Mouse (Mus musculus): Measurements from ENCODE around the gene Ints7. TPM values are rescaled to one million over a fixed set of nuclear protein-coding genes. Genes with fewer than 3 reads are reported as not detected.

The Ints7 gene
- polyA plus RNA-seq (2015; fragmentation: Nextera tagmentation; extraction: Ambion mirVana) = 66.0 and 66.2 TPM in 2 replicates

DNA sequence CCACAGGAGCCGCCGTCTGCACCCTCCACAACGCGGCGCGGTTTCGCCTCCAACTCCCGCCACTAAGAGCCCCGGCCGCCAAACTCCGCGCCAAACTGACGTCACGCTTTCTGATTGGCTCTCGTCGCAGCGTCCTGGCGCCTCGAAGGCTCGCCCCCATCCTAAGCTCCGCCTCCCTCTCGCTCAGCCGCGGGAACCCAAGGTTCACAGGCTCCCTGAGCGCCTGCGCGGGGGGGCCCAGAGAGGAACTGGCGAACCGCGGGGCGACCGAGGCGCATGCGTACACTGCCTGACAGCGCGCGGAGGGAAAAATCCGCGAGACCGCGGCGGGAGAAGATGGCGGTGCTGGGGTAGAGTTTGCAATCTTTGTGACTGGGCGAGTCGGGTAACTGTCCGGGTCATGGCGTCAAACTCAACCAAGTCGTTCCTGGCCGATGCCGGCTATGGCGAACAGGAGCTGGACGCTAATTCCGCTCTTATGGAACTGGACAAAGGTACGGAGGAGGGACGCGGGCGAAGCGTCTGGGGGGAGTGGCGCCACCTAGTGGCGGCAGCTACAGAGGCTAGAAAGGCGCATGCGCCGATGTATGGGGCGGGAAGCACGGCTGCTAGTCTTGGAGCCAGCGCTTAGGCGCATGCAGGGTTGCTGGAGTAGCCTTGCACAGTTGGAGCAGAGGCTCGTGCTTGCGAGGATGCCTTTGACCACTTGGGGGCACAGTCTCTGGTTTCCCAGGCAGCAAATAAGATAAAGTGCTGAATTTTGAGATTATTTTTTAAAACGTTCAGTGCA is at the start of gene Ints7, which contains the start of gene Dtl:
TSS of gene Ints7 (plus strand) at position 179 of the 790 bp plus-strand sequence.
TSS of gene Dtl (minus strand) at position 87 of the 790 bp plus-strand sequence.
- Histone ChIP-seq H3K36me3 (peaks cover 13% of the 10 kb centered on the region), H3K27me3 (no peaks in the 10 kb centered on the region), H3K27ac (peak within 1 kb of the TSS; percentile 95), H3K9me3 (no peaks in the 10 kb centered on the region), H3K9ac (peak within 1 kb of the TSS; percentile 86), H3K4me2 (peak within 1 kb of the TSS; percentile 74), H3K4me1 (peaks cover 26% of the 10 kb centered on the region), H3K4me3 (peak within 1 kb of the TSS; percentile 90)
- ATAC-seq (ENCODE audit: insufficient number of reproducible peaks, insufficient read depth, low FRiP score, low TSS enrichment, low read depth) = peak; percentile 98
- WGBS = under 1% methylated on average over 70 of the region's 70 CpGs

DNA sequence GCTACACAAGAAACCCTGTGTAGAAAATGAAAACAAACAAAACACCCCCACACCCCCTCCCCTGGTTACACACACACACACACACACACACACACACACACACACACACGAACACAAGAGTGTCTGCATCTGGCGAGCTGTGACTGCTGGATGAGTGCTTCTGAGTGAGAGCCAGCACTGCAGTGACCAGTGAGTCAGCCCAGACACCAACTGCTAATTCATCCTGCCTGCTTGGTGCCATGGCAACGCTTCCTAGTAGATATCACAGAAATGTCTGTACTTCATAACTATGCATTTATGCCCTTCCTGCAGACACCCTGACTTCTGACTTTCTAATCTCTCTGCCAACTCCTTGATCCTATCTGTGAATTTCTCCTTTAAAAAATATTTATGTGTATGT is 48.3 kb upstream of the Ints7 start:
- WGBS = 78% methylated on average over 3 of the region's 3 CpGs
- Histone ChIP-seq H3K27ac (no peak overlapping the region), H3K9me3 (no peaks in the 10 kb centered on the region), H3K36me3 (no peaks in the 10 kb centered on the region), H3K9ac (no peak overlapping the region), H3K27me3 (no peaks in the 10 kb centered on the region), H3K4me3 (no peak overlapping the region), H3K4me1 (peaks cover 7% of the 10 kb centered on the region), H3K4me2 (no peak overlapping the region)
- no peak for ATAC-seq (ENCODE audit: insufficient number of reproducible peaks, insufficient read depth, low FRiP score, low TSS enrichment, low read depth)

DNA sequence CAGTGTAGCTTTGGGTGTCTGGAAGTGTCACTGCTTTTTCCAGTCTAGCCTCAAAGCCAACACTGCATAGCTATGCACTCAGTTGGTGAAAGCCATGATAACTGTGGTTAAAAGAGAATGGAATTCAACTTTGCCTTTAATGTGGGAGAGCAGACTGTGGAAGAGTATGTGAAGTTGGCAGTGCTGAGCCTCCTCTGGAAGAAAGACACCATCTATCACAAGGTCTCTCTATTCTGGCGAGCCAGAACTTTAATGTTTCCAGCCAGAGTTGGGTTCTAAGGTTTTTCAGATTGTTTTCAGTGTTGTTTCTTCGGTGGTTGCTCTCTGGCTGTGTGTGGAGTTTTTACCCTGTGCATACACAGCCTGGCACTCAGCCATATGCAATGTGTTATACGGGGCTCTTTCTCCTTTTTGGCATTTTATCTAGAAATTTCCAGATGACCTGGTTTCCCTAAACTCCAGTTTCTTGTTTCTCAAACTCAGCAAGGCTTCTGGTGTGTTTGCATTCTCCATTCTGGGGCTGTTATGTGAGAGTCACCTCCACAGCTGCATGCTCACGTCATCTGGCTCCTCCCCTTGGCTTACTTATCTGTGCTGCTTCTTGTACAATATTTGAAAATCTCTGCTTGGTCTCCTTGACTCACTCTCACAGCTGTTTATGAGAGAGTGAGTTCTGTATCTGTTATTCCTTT is 47.4 kb upstream of the Ints7 start:
- H3K9ac ChIP-seq = no peak overlapping the region
- H3K4me1 ChIP-seq = peaks cover 7% of the 10 kb centered on the region
- peak overlapping the region; percentile 23 for H3K27ac ChIP-seq
- no peaks in the 10 kb centered on the region for H3K36me3 ChIP-seq
- 39% methylated on average over 4 of the region's 4 CpGs for WGBS
- no peak for ATAC-seq (ENCODE audit: insufficient number of reproducible peaks, insufficient read depth, low FRiP score, low TSS enrichment, low read depth)
- H3K4me3 ChIP-seq = no peak overlapping the region
- H3K9me3 ChIP-seq = no peaks in the 10 kb centered on the region
- H3K27me3 ChIP-seq = no peaks in the 10 kb centered on the region
- no peak overlapping the region for H3K4me2 ChIP-seq

DNA sequence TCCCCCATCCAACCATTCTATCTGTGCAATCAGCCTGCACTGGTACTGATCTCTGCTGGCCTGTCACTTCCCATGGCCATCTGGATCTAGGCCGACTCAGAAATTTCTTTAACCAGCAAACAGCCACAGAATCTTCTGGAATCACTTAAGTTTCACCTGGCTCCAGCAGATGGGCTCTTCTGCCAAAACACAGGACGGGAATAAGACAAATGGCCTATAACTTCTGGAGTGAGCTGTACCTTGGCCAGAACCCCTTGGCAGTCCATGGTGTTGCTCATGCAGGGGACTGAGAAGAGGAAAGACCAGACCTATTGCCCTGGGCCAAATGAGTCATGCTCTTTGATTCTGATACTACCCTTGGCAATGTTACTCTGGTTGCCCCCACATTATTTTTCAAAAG is 46.0 kb upstream of the Ints7 start:
- Histone ChIP-seq H3K4me1 (peaks cover 7% of the 10 kb centered on the region), H3K4me3 (no peak overlapping the region), H3K36me3 (no peaks in the 10 kb centered on the region), H3K27me3 (no peaks in the 10 kb centered on the region), H3K27ac (no peak overlapping the region), H3K4me2 (no peak overlapping the region), H3K9ac (no peak overlapping the region), H3K9me3 (no peaks in the 10 kb centered on the region)
- WGBS = 42% methylated on average over 2 of the region's 2 CpGs
- no peak for ATAC-seq (ENCODE audit: insufficient number of reproducible peaks, insufficient read depth, low FRiP score, low TSS enrichment, low read depth)

DNA sequence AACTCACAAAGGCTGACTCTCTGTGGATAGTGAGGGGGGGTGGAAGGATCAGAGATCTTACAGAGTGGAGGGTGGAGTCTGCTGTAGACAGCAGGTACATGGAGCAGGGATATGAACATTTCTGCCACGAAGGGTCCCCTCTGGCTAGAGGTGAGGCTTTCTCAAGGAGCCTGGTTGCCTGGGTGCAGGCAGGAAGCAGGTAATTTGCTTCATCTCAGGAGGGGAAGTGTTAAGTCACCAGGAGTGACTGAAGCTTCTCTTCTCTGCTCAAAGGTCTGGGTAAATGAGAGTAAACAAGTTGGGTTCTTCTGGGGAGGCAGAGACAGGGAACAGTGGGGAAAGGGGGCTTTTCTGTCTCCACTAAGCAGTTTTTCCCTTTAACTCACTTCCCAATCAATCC is 44.4 kb upstream of the Ints7 start:
- no peak overlapping the region for H3K9ac ChIP-seq
- H3K9me3 ChIP-seq = no peaks in the 10 kb centered on the region
- no peak for ATAC-seq (ENCODE audit: insufficient number of reproducible peaks, insufficient read depth, low FRiP score, low TSS enrichment, low read depth)
- peaks cover 7% of the 10 kb centered on the region for H3K4me1 ChIP-seq
- 56% methylated on average over 1 of the region's 1 CpGs for WGBS
- no peak overlapping the region for H3K4me2 ChIP-seq
- H3K27me3 ChIP-seq = no peaks in the 10 kb centered on the region
- H3K27ac ChIP-seq = no peak overlapping the region
- H3K36me3 ChIP-seq = 0 out of 2 replicates have a peak, but pooled peaks cover 2% of the 10 kb centered on the region
- H3K4me3 ChIP-seq = no peak overlapping the region

DNA sequence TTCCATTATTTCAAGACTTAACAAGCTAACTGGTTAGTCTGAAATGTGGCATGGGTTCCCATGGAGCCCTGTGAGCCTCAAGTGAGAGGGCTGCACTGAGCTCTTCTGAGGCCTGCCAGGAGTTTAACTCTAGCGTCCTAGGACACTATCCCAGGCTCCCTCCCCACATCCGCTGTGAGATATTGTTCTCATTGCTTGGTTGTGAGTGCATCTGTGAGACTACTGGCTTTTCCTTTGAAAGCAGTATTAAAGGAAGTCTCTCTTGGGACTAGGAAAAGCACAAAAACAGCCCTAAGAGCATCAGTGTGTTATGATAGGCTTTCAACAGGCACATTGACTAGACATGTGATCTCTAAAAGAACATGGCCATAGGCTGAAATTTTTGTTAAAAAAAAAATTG is 40.5 kb upstream of the Ints7 start:
- H3K9me3 ChIP-seq = no peaks in the 10 kb centered on the region
- H3K27ac ChIP-seq = no peak overlapping the region
- 63% methylated on average over 2 of the region's 2 CpGs for WGBS
- no peak overlapping the region for H3K4me2 ChIP-seq
- H3K4me1 ChIP-seq = no peaks in the 10 kb centered on the region
- no peak overlapping the region for H3K4me3 ChIP-seq
- H3K9ac ChIP-seq = no peak overlapping the region
- H3K36me3 ChIP-seq = peaks cover 25% of the 10 kb centered on the region; the same call in 1 of the 2 replicates
- H3K27me3 ChIP-seq = no peaks in the 10 kb centered on the region
- ATAC-seq (ENCODE audit: insufficient number of reproducible peaks, insufficient read depth, low FRiP score, low TSS enrichment, low read depth) = no peak

DNA sequence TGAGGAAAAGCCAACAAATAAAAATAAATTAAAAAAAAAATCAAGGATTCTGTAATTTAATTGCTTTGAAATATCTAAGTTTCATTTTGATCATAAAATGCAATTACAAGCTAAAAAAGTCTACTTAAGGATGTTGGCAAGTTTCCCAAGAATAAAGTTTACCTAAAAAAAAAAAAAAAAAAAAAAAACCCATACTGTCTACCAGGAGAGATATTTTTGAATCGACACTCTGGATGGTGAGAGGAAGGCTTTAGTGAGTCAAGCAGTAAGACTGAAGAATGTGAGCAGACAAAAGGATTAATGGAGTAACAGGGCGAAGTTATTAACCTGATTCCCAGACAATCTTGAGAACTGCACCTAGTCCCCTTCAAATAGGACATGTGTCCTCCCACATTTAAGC is 35.1 kb upstream of the Ints7 start:
- H3K36me3 ChIP-seq = peaks cover 67% of the 10 kb centered on the region
- WGBS = 80% methylated on average over 2 of the region's 2 CpGs

DNA sequence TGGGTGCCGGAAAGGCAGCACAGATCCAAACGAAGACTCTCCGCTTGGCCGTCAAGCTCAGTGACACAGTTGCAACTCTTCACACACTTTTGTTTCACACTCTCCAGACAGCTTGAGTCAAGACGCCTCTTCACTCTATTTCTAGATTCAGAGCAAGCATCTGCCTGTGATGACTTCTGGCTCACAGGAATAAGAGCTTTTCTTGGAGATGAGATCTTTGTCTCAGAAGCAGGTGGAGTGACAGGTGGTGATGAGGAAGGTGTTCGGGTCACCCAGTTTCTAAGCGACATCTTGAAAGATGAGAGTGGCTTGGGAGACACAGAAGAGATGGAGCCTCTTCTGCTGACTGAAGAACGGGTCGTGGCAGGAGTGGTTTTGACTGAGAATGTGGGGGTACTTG is 34.4 kb upstream of the Ints7 start:
- 90% methylated on average over 9 of the region's 9 CpGs for WGBS
- Histone ChIP-seq H3K36me3 (peaks cover 73% of the 10 kb centered on the region), H3K27ac (no peak overlapping the region), H3K9me3 (no peaks in the 10 kb centered on the region), H3K9ac (no peak overlapping the region), H3K4me2 (no peak overlapping the region), H3K4me1 (no peaks in the 10 kb centered on the region), H3K4me3 (no peak overlapping the region), H3K27me3 (no peaks in the 10 kb centered on the region)
- ATAC-seq (ENCODE audit: insufficient number of reproducible peaks, insufficient read depth, low FRiP score, low TSS enrichment, low read depth) = no peak

More for the DNA sequence above, 35.1 kb upstream of the Ints7 start:
- no peak overlapping the region for H3K4me3 ChIP-seq
- ATAC-seq (ENCODE audit: insufficient number of reproducible peaks, insufficient read depth, low FRiP score, low TSS enrichment, low read depth) = no peak
- no peaks in the 10 kb centered on the region for H3K9me3 ChIP-seq
- no peaks in the 10 kb centered on the region for H3K27me3 ChIP-seq
- H3K4me2 ChIP-seq = no peak overlapping the region
- H3K9ac ChIP-seq = no peak overlapping the region
- H3K4me1 ChIP-seq = no peaks in the 10 kb centered on the region
- no peak overlapping the region for H3K27ac ChIP-seq

DNA sequence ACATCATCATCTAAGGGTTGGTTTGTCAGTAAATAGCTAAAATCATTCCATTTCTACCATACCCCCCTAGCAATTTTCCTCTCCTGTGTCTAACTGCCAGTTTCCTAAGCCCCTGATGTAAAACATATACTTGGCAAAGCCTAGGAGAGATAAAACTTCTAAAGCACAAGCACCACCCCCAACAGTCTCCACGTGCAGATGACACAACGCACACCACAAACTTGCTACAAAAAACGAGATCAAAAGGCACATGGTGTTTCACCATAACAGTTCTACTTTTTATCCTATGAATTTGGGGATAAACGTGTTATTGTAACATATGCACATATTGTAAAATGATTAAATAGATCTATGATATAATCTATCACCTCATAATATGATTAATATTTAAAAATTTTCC is 33.8 kb upstream of the Ints7 start:
- H3K27me3 ChIP-seq = no peaks in the 10 kb centered on the region
- no peak overlapping the region for H3K4me3 ChIP-seq
- peaks cover 72% of the 10 kb centered on the region for H3K36me3 ChIP-seq
- no peaks in the 10 kb centered on the region for H3K4me1 ChIP-seq
- H3K4me2 ChIP-seq = no peak overlapping the region
- H3K9ac ChIP-seq = no peak overlapping the region
- no peaks in the 10 kb centered on the region for H3K9me3 ChIP-seq
- no peak overlapping the region for H3K27ac ChIP-seq
- ATAC-seq (ENCODE audit: insufficient number of reproducible peaks, insufficient read depth, low FRiP score, low TSS enrichment, low read depth) = no peak
- 80% methylated on average over 4 of the region's 4 CpGs for WGBS

DNA sequence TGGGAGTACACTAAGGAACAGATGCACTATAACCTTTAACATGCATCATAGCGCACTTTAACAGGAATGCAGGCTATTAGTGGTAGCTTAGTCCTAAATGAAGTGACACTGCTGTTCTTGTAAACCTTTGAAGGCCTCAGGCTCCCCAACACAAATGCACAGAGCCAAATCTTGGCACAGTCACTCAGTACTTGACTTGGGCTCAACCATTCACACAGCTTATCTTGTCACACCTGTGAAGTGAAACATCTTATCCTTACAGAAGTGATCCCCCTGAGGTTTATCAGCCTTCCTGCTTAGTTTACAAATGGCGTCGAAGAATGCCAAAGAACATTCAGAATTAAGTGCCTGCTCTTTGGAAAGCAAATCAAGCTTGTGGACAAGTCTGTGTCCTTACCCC is 31.7 kb upstream of the Ints7 start:
- no peak overlapping the region for H3K27ac ChIP-seq
- H3K9me3 ChIP-seq = no peaks in the 10 kb centered on the region
- WGBS = 87% methylated on average over 3 of the region's 3 CpGs
- H3K4me2 ChIP-seq = no peak overlapping the region
- ATAC-seq (ENCODE audit: insufficient number of reproducible peaks, insufficient read depth, low FRiP score, low TSS enrichment, low read depth) = no peak
- H3K4me1 ChIP-seq = no peaks in the 10 kb centered on the region
- no peak overlapping the region for H3K4me3 ChIP-seq
- no peaks in the 10 kb centered on the region for H3K27me3 ChIP-seq
- H3K9ac ChIP-seq = no peak overlapping the region
- peaks cover 81% of the 10 kb centered on the region for H3K36me3 ChIP-seq

DNA sequence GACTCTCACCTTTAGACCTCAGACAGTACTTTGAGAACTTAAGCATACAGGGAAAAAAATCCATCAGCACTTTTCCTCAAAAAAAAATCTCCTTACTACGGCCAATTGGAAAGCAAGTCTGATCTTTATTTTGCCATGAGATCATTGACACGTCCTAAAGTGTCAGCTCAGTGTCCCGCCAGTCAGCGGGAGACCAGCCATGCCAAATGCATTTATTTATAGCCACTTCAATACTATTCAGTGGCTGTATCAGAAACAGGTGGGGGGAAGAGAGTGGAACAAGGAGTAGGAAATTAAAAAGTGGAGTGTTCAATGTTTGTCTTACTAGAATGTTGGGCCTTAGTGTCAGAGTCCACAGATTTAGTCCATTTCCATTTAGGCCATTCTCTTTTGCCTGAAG is 24.6 kb upstream of the Ints7 start:
- Histone ChIP-seq H3K27ac (no peak overlapping the region), H3K4me1 (no peaks in the 10 kb centered on the region), H3K9me3 (no peaks in the 10 kb centered on the region), H3K4me2 (no peak overlapping the region), H3K4me3 (no peak overlapping the region), H3K36me3 (peaks cover 54% of the 10 kb centered on the region), H3K9ac (no peak overlapping the region), H3K27me3 (no peaks in the 10 kb centered on the region)
- WGBS = 84% methylated on average over 4 of the region's 4 CpGs
- no peak for ATAC-seq (ENCODE audit: insufficient number of reproducible peaks, insufficient read depth, low FRiP score, low TSS enrichment, low read depth)

DNA sequence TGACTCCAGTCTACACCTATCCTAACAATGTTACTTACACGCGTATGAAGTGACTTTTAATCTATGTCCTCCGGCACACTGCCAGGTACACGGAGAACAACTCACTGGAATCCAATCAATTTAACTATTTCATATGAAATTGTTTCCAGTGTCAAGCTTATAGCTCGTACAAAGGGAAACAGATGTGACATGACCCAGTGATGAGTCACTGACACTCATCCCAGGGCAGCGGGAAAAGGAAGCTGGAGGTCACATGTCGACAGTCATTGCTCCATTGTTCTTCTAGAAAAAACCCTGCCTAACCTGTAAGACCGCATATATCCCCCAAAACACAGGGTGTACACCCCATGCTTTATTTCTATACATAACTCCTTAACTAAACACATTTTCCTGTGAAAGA is 18.3 kb upstream of the Ints7 start:
- H3K27me3 ChIP-seq = no peaks in the 10 kb centered on the region
- H3K9me3 ChIP-seq = no peaks in the 10 kb centered on the region
- WGBS = 70% methylated on average over 8 of the region's 8 CpGs
- H3K4me3 ChIP-seq = no peak overlapping the region
- no peaks in the 10 kb centered on the region for H3K4me1 ChIP-seq
- ATAC-seq (ENCODE audit: insufficient number of reproducible peaks, insufficient read depth, low FRiP score, low TSS enrichment, low read depth) = no peak
- no peak overlapping the region for H3K4me2 ChIP-seq
- no peak overlapping the region for H3K9ac ChIP-seq
- H3K36me3 ChIP-seq = peaks cover 57% of the 10 kb centered on the region
- H3K27ac ChIP-seq = no peak overlapping the region

Data from embryonic facial prominence, embryonic 13.5 days (tissue).